Mouse (Mus musculus) thymus, postnatal 14 days (tissue): Measurements from ENCODE around the gene Fam186b.

ENCODE experiments used
- DNase-seq: peaks from one replicate; pipeline ENCODE4 v3.0.0; 2021

Gene Fam186b

GRCm38 (mm10) chr15:99222794-99223584 lies 72.7 kb downstream of the Fam186b start:
- DNase-seq = no peak

- no peak for DNase-seq
These were observed 74.3 kb downstream of the Fam186b start for GRCm38 (mm10) chr15:99221315-99221952.
